In the genomic region with DNA sequence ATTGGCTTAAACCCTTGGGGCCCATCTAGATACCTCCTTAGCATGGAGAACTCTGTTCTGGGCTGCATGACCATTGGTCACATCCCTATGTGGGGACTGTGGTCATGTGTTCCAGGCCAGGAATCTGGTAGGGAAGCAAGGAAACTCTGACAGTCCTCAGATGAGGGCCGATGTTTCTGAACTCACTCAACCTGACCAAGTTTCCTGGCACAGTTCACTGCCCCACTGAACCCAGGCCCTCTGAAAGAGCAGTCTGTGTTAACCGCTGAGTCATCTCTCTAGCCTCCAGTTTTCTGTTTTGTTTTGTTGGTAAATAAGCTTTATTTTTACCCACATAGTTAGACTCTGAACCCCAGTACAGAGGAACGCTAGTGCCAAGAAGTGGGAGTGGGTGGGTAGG, we compare ENCODE assay signal across 28 mouse cellular contexts. TPM values are rescaled to one million over a fixed set of nuclear protein-coding genes. Genes with fewer than 3 reads are reported as not detected.
A peak's percentile ranks its signal among the peaks of the same experiment; 100 is the strongest.
DNase-seq lines count a peak whose midpoint lies in the region; ATAC-seq and TF ChIP-seq lines count a peak whose summit lies in the region.
"Had no signal": no experiment of that assay in that cellular context is flagged by ENCODE, and none has a peak within 500 bp of the region (broad histone marks: within the 10 kb centered on the region; RNA-seq: fewer than 3 reads in every experiment).

No protein-coding gene starts in this region.

- no peak for ATAC-seq in hindbrain, embryonic 11.5 days (ENCODE audit: low FRiP score)
- peak; percentile 97 for ATAC-seq in kidney, postnatal 0 days (replicated peaks; ENCODE audit: low FRiP score, low read depth)
- ATAC-seq in megakaryocyte, adult 5-6 weeks (ENCODE audit: poor library complexity, severe bottlenecking): no peak
- ATAC-seq in frontal cortex, adult (ENCODE audit: low TSS enrichment): no peak
- ATAC-seq: CD4-positive, CD25-positive, alpha-beta regulatory T cell, adult 4 months; forebrain, embryonic 16.5 days; liver, embryonic 12.5 days; midbrain, embryonic 13.5 days had no signal

- no peaks in the 10 kb centered on the region for H3K27me3 ChIP-seq in hindbrain, embryonic 10.5 days (ENCODE audit: insufficient read depth, poor library complexity, severe bottlenecking)
- no peaks in the 10 kb centered on the region for H3K27me3 ChIP-seq in hindbrain, embryonic 11.5 days (ENCODE audit: control insufficient read depth, insufficient read depth, low read length)
- H3K27me3 ChIP-seq in kidney, adult 2 months (replicated peaks; ENCODE audit: control insufficient read depth, insufficient read depth, low read length): no peaks in the 10 kb centered on the region
- H3K27me3 ChIP-seq in kidney, postnatal 0 days (ENCODE audit: insufficient read depth, low read length): no peaks in the 10 kb centered on the region
- no peaks in the 10 kb centered on the region for H3K27me3 ChIP-seq in limb, embryonic 10.5 days (ENCODE audit: low read depth, poor library complexity, severe bottlenecking)
- H3K27me3 ChIP-seq: heart, embryonic 13.5 days; hindbrain, embryonic 15.5 days; limb, embryonic 12.5 days; liver, embryonic 12.5 days; midbrain, embryonic 13.5 days; neural tube, embryonic 12.5 days had no signal

- H3K27ac ChIP-seq in hindbrain, embryonic 10.5 days: 0 out of 2 replicates have a peak overlapping the region, but pooled peaks have one; percentile 8
- H3K27ac ChIP-seq in hindbrain, embryonic 11.5 days (ENCODE audit: low read depth, low read length): no peak overlapping the region
- no peak overlapping the region for H3K27ac ChIP-seq in kidney, adult 2 months (ENCODE audit: insufficient read depth, low read depth, low read length)
- H3K27ac ChIP-seq in kidney, postnatal 0 days: no peak overlapping the region
- H3K27ac ChIP-seq in limb, embryonic 10.5 days: peak overlapping the region; percentile 15; the same call in 1 of the 2 replicates
- H3K27ac ChIP-seq: heart, adult 2 months; heart, embryonic 13.5 days; hindbrain, embryonic 15.5 days; limb, embryonic 12.5 days; liver, embryonic 12.5 days; midbrain, embryonic 13.5 days; neural tube, embryonic 12.5 days had no signal

- H3K9ac ChIP-seq in hindbrain, embryonic 11.5 days (ENCODE audit: low read depth, low read length): no peak overlapping the region
- no peak overlapping the region for H3K9ac ChIP-seq in kidney, postnatal 0 days (ENCODE audit: low read depth, low read length)
- H3K9ac ChIP-seq: heart, embryonic 13.5 days; hindbrain, embryonic 15.5 days; limb, embryonic 12.5 days; liver, embryonic 12.5 days; midbrain, embryonic 13.5 days; neural tube, embryonic 12.5 days had no signal

- no peaks in the 10 kb centered on the region for H3K4me1 ChIP-seq in hindbrain, embryonic 10.5 days (replicated peaks)
- no peaks in the 10 kb centered on the region for H3K4me1 ChIP-seq in hindbrain, embryonic 11.5 days (replicated peaks; ENCODE audit: control insufficient read depth, insufficient read depth, low read length)
- H3K4me1 ChIP-seq in kidney, adult 2 months (ENCODE audit: control insufficient read depth, insufficient read depth, low read length): no peaks in the 10 kb centered on the region; the same call in 1 of the 2 replicates
- no peaks in the 10 kb centered on the region for H3K4me1 ChIP-seq in kidney, postnatal 0 days (replicated peaks; ENCODE audit: insufficient read depth, low read length)
- 0 out of 2 replicates have a peak, but pooled peaks cover 5% of the 10 kb centered on the region for H3K4me1 ChIP-seq in limb, embryonic 10.5 days
- H3K4me1 ChIP-seq: hindbrain, embryonic 15.5 days; limb, embryonic 12.5 days; liver, embryonic 12.5 days; midbrain, embryonic 13.5 days; neural tube, embryonic 12.5 days had no signal

- H3K4me3 ChIP-seq in hindbrain, embryonic 10.5 days: no peak overlapping the region
- H3K4me3 ChIP-seq in hindbrain, embryonic 11.5 days (ENCODE audit: low read depth, low read length): no peak overlapping the region
- H3K4me3 ChIP-seq in kidney, adult 2 months (ENCODE audit: insufficient read depth, low read depth, low read length): no peak overlapping the region
- H3K4me3 ChIP-seq in kidney, postnatal 0 days (replicated peaks; ENCODE audit: low read depth, low read length): no peak overlapping the region
- no peak overlapping the region for H3K4me3 ChIP-seq in limb, embryonic 10.5 days
- H3K4me3 ChIP-seq: heart, adult 2 months; heart, embryonic 13.5 days; hindbrain, embryonic 15.5 days; limb, embryonic 12.5 days; liver, embryonic 12.5 days; midbrain, embryonic 13.5 days; neural tube, embryonic 12.5 days had no signal

- 82% methylated on average over 3 of the region's 3 CpGs for WGBS in hindbrain, embryonic 10.5 days
- 88% methylated on average over 3 of the region's 3 CpGs for WGBS in hindbrain, embryonic 11.5 days
- 40% methylated on average over 3 of the region's 3 CpGs for WGBS in kidney, adult 2 months
- WGBS in kidney, postnatal 0 days: 65% methylated on average over 3 of the region's 3 CpGs
- 91% methylated on average over 3 of the region's 3 CpGs for WGBS in limb, embryonic 10.5 days

- no peak for TF ChIP-seq POLR2A in kidney, adult 2 months (IDR thresholded peaks at IDR 0.05; ENCODE audit: low read depth, low read length)

- H3K36me3 ChIP-seq in hindbrain, embryonic 10.5 days: no peaks in the 10 kb centered on the region
- no peaks in the 10 kb centered on the region for H3K36me3 ChIP-seq in hindbrain, embryonic 11.5 days (ENCODE audit: control insufficient read depth, insufficient read depth, low read length)
- H3K36me3 ChIP-seq in kidney, adult 2 months (ENCODE audit: control insufficient read depth, insufficient read depth, low read length): no peaks in the 10 kb centered on the region
- no peaks in the 10 kb centered on the region for H3K36me3 ChIP-seq in kidney, postnatal 0 days (ENCODE audit: insufficient read depth, low read length)
- H3K36me3 ChIP-seq in limb, embryonic 10.5 days: no peaks in the 10 kb centered on the region
- H3K36me3 ChIP-seq: heart, embryonic 13.5 days; hindbrain, embryonic 15.5 days; limb, embryonic 12.5 days; liver, embryonic 12.5 days; midbrain, embryonic 13.5 days; neural tube, embryonic 12.5 days had no signal

- intact Hi-C loops in heart, postnatal 14 days (cut with DNase I): no loop called here

- no peak for TF ChIP-seq CTCF in kidney, adult 2 months (conservative IDR thresholded peaks at IDR 0.05; ENCODE audit: insufficient read depth, insufficient read length, low read depth, low read length)
- TF ChIP-seq CTCF in kidney, postnatal 0 days (IDR thresholded peaks at IDR 0.05; ENCODE audit: low read depth): no peak

- no peaks in the 10 kb centered on the region for H3K9me3 ChIP-seq in hindbrain, embryonic 10.5 days
- H3K9me3 ChIP-seq in hindbrain, embryonic 11.5 days (ENCODE audit: control insufficient read depth, low read length): no peaks in the 10 kb centered on the region
- no peaks in the 10 kb centered on the region for H3K9me3 ChIP-seq in kidney, postnatal 0 days (replicated peaks; ENCODE audit: low read length)
- no peaks in the 10 kb centered on the region for H3K9me3 ChIP-seq in limb, embryonic 10.5 days (replicated peaks)
- H3K9me3 ChIP-seq: heart, embryonic 13.5 days; hindbrain, embryonic 15.5 days; limb, embryonic 12.5 days; liver, embryonic 12.5 days; midbrain, embryonic 13.5 days; neural tube, embryonic 12.5 days had no signal

- no peak for DNase-seq in hindbrain, embryonic 10.5 days (ENCODE audit: low spot score)
- DNase-seq in hindbrain, embryonic 11.5 days (ENCODE audit: low spot score): no peak
- peak; percentile 87 for DNase-seq in kidney, adult 2 months
- no peak for DNase-seq in kidney, postnatal 0 days (ENCODE audit: low spot score)
- DNase-seq in limb, embryonic 10.5 days (ENCODE audit: low spot score): no peak
- no peak for DNase-seq in heart, postnatal 14 days
- DNase-seq: adrenal gland, postnatal 10 days; cerebellum, adult 2 months; gastrocnemius, postnatal 14 days; heart, adult 2 months; heart, postnatal 36 days; lung, adult 18-20 months; lung, postnatal 10 days; right cerebral cortex, postnatal 14 days; thymus, postnatal 14 days had no signal

- H3K4me2 ChIP-seq in hindbrain, embryonic 11.5 days (replicated peaks; ENCODE audit: low read depth, low read length): no peak overlapping the region
- H3K4me2 ChIP-seq in kidney, postnatal 0 days (ENCODE audit: low read length): no peak overlapping the region
- H3K4me2 ChIP-seq: heart, embryonic 13.5 days; hindbrain, embryonic 15.5 days; limb, embryonic 12.5 days; liver, embryonic 12.5 days; midbrain, embryonic 13.5 days; neural tube, embryonic 12.5 days had no signal

RNA-seq across cellular contexts. Expression of a gene that starts 20.3 kb away (rescaled TPM):
- 0.27 and 0.80 TPM in 2 replicates for polyA plus RNA-seq in hindbrain, embryonic 10.5 days (2016; fragmentation: Nextera tagmentation; extraction: Ambion mirVana)
- 2.0 and 2.1 TPM in 2 replicates for polyA plus RNA-seq in hindbrain, embryonic 11.5 days (2014; fragmentation: Nextera tagmentation; extraction: Ambion mirVana)
- polyA plus RNA-seq in kidney, adult 2 months (2012; rRNA removed): 0.81 and 0.87 TPM in 2 replicates
- 0.55 and 0.58 TPM in 2 replicates for polyA plus RNA-seq in kidney, postnatal 0 days (2015; fragmentation: Nextera tagmentation; extraction: Ambion mirVana)
- polyA plus RNA-seq in limb, embryonic 10.5 days (2016; fragmentation: Nextera tagmentation; extraction: Ambion mirVana): 0.30 and 0.76 TPM in 2 replicates
- total RNA-seq in heart, postnatal 14 days (2021): not detected
- total RNA-seq in megakaryocyte, adult 5-6 weeks (2015): not detected in 2 replicates
- not detected in 2 replicates for total RNA-seq in megakaryocyte, adult 5-6 weeks (2017)
- total RNA-seq: adrenal gland, postnatal 10 days; ES-E14; gastrocnemius, postnatal 14 days; heart, adult 2 months; heart, postnatal 36 days; megakaryocyte progenitor cell, adult 5-6 weeks had no signal
- polyA plus RNA-seq: CD4-positive, CD25-positive, alpha-beta regulatory T cell, adult 4 months; cerebellum, adult 2 months; heart, adult 2 months; intestine, embryonic 14.5 days; liver, embryonic 12.5 days had no signal

Comparison
In these comparisons a context has a peak if more than half of its experiments do, and no peak if none do; other contexts are left out.
1. H3K27ac ChIP-seq: peak in hindbrain, embryonic 10.5 days (single experiment) and limb, embryonic 10.5 days (single experiment); none in hindbrain, embryonic 11.5 days (single experiment), kidney, adult 2 months (single experiment) and kidney, postnatal 0 days (single experiment).